Mouse (Mus musculus) layer of hippocampus, postnatal 10 days (tissue): Measurements from ENCODE around the gene Foxp1. TPM values are rescaled to one million over a fixed set of nuclear protein-coding genes. Genes with fewer than 3 reads are reported as not detected.
A peak's percentile ranks its signal among the peaks of the same experiment; 100 is the strongest.

Experiments
- DNase-seq, 2 experiments: peaks; one replicate each; pipeline ENCODE4 v3.0.0; 2021; ENCODE audit warnings: low spot score in 2 of 2
- total RNA-seq, 2 experiments: library from RNA; stranded (reverse); gene quantifications; 2 replicates each; pipeline ENCODE4 v1.2.3; 2021

The Foxp1 gene
- total RNA-seq, 2 experiments from 2014 or later = 139 to 149 TPM

DNA sequence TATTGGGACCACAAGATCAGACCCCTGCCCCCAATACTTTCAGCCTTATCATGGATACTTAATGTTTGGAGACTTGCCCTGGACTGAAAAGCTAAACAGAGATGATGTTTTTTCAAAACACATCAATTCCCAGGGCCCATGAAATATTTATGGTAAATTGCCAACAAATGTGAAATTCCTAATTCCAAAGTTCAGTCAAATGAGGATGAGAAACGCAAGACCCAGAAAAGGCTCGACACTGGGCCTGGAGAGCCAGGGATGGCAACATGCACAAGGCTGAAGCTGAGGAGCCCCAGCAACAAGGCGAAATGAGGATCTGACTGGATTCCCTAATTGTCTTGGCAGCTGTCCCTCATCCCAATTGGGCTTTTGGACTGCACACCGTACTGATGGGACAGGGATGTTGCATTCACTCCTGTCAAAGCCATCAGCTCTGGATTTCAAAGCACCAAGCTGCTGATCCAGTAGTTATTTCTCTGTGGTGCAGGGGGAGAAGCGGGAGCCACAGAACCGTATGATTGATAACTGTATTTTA, 294.1 kb downstream of the Foxp1 start:
- peak; percentile 12 to 36 for DNase-seq

DNA sequence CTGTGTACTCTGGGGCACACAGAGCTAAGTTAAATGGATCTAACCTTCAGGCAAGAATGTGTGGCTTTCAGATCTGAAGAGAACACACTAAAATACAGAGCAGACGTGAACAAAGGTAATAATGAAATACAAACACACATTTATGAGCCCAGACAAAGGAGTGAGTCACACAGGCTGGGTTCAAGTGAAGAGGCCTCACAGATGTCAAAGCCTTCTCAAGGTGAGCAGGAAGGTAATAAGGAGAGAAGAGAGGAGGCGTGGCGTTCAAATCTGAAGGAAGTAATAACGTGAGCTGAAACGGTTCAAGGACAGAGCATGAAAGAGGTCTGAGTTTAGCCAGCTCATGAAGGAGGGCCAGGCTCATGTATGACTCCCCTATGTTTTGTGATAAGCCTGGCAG, 301.4 kb downstream of the Foxp1 start:
- no peak for DNase-seq

- no peak for DNase-seq
Observed at GRCm38 (mm10) chr6:99220472-99220871, 302.0 kb downstream of the Foxp1 start.

GRCm38 (mm10) chr6:99217846-99218245, 304.7 kb downstream of the Foxp1 start:
- DNase-seq = no peak

DNA sequence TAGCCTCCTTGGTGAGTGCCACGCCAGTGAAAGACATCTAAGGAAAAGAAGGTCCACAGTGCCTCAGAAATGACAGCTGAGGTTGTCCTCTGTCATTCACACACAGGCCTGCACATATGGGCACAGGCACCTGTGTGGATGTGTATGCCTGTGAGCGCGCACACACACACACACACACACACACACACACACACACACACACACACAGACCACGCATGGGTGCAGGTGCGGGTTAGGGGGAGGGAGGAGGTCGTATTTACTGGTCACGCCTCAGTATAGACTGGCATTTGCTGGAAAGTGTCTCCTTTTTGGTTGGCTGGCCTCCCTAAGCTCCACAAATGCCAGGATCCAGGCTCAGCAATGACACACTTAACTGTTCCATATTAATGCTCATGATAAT, 305.4 kb downstream of the Foxp1 start:
- no peak for DNase-seq

DNA sequence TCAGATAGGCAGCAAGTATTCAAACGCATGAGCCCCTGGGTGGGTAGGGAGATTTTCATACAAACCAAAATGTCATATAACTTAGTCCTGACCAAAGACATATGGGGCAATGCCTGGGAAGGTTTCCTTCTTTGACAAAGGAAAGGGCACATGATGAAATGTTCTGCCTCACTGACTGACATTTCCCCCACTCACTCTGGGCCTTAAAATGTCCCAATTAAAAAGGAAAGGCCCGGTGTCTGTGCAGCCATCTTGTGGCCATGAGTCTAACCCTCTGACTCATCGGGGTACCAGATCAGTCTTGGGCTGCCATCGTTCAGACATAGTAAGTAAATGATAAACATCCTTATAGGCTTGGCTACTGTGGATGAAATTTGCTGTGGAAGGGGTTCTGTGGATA, 310.1 kb downstream of the Foxp1 start:
- no peak for DNase-seq

DNA sequence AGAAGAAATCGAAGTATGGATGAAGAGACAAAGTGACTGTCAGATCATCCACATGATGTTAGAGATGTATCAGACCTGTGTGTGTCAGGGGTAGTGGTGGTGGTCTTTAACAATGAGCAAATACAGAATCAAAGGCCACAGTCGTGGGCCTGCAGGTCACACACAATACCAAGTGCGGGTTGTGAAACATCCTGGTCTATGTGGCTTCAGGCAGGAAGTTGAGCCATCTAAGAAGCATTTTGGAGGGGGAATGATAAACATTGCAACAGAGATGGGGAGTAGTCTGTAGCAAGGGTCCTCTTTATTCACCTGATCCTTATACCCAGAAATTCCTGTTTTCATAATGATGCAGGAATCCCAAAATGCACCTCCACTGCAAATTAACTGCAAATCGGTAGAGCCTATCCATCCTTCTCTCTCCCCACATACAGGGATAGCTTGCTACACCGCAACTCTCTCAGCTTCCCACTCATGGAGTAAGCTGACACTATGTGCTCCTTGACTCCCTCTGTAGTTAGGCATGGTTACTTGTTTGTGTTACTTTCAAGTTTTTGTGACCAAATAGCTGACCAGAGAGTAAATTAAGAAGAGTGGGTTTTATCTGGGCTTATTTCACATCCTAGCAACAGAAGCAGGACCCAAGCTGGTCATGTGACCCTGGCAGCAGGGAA, 310.7 kb downstream of the Foxp1 start:
- DNase-seq = no peak

- DNase-seq = no peak
Observed at GRCm38 (mm10) chr6:99210161-99210560, 312.4 kb downstream of the Foxp1 start.

- no peak for DNase-seq
Observed at GRCm38 (mm10) chr6:99207226-99207885, 315.2 kb downstream of the Foxp1 start.

- no peak for DNase-seq
Observed at GRCm38 (mm10) chr6:99206437-99206870, 316.1 kb downstream of the Foxp1 start.

- DNase-seq = no peak
Observed at GRCm38 (mm10) chr6:99205587-99206436, 316.7 kb downstream of the Foxp1 start.

DNA sequence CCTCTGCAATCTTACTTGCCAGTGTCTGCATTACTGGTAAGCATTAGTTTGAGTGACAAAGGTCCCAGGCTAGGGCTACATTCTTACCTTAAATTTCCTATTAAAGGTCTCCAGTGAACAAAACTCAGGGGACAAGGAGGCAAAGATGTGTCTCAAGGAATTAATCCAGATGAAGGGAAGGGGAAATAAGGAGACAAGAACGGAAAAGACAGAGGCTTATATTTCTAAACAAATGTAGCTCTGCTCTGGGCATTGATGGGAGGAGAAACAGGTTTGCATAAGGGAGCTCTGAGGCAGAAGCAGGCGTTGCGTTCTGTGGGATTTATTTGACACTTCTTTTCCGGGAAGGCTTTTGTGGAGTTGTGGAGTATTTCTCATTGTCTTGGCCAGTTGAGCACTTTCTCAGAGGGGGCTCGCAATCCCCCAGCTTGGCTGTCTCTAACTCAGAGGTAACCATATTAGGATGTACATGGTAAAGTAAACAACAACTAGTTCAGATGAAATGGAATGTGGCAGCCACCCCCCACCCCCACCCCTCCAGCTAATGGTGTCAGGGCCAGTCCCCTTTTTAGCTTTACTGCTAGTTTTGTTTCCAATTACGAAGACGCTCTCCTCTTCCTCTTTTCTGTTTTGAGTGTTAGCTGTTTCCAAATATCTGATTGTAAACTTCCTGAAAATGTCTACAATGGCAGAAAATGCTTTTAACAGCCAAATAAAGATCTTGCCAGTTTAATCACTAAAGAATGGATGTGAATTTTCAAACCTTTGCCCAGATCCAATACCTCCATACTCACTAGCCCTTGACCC, 317.5 kb downstream of the Foxp1 start:
- no peak for DNase-seq

- no peak for DNase-seq
Observed at GRCm38 (mm10) chr6:99204052-99204779, 318.3 kb downstream of the Foxp1 start.

GRCm38 (mm10) chr6:99203231-99203630, 319.3 kb downstream of the Foxp1 start:
- DNase-seq = no peak

DNA sequence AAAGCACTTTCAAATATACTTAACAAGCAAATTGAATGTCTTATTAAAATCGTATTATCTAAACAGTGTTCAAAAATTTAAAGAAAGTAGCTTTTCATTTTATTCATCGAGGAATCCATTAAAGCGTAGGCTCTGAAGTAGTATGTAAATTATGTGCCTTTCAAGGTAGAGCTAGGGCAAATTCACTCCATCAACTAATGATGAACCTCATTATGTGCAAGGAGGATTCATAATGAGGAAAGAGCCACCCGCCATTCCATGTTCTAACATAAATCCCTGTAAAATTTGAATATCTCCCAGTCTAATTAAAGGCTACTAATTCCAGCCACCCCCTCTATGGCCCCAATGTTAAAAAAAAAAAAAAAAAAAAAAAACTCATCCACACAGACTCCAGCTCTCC, 319.7 kb downstream of the Foxp1 start:
- DNase-seq = no peak

DNA sequence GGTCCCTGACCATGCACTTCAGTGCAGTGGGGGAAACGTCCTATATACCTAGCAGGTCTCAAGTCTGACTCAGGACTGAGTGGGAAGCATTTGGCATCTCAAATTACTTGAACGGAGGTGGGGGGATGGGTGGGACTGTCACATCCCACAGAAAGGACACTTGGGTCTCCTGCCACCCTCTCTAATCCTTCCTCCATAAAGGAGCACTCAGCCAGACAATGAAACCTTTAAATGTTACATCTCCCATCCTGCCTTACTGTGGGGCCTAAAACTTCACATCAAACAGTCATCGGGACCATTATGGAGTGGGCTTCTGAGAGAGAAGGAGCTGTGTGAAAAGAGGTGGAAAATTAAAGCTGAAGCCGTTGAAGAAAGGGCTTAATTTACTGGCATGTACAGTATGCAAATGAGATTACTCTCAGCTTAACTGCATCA, 321.2 kb downstream of the Foxp1 start:
- no peak for DNase-seq

- no peak for DNase-seq
Observed at GRCm38 (mm10) chr6:99200656-99201055, 321.9 kb downstream of the Foxp1 start.

DNA sequence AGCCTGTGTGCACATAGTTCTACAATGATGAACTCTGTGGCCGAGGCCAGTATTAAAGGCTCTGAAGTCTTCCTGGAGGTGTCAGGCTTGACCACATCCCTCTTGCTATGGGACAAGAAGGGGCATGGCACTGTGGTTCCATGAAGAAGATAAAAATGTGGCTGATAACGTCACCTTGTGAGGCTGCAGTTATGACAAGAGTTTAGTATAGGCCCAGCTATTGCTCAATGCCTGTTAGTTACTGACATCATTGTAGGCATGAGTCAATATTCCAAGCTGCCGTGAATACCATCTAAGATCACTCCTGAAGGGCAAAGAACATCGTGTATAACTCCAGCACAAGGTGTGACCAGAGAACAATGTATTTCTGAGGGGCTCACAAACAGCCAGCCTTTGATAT, 323.2 kb downstream of the Foxp1 start:
- no peak for DNase-seq

- DNase-seq = no peak
Observed at GRCm38 (mm10) chr6:99193697-99194096, 328.8 kb downstream of the Foxp1 start.

DNA sequence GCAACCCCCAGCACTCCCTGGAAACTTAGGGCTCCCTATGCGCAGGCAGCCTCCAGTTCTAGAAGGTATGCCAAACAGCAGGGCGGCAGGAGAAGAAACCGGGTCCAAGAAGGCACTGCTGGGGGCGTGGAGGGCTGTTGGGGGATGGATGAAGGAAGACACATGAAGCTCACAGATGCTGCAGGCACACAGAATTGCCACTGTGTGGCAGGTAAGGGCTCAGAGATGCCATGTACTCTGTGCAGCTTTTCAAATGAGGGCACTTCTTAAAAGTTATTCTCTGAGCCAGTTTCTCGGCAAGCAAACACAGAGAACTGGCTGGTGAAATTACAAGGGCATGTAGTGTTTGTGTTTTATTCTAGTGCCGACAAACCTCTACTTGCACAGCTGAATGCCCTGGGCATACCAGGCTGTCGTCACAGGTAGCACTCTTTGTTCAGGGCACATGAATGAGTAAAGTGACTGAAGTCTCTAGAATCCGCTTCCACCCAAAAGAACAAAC, 330.8 kb downstream of the Foxp1 start:
- DNase-seq = no peak
